Comparison of ENCODE assay signal across 27 mouse cellular contexts in genomic region chr11:114649510-114649909, GRCm38 (mm10). TPM values are rescaled to one million over a fixed set of nuclear protein-coding genes. Genes with fewer than 3 reads are reported as not detected.
A peak's percentile ranks its signal among the peaks of the same experiment; 100 is the strongest.
DNase-seq lines count a peak whose midpoint lies in the region; ATAC-seq and TF ChIP-seq lines count a peak whose summit lies in the region.
"Had no signal": no experiment of that assay in that cellular context is flagged by ENCODE, and none has a peak within 500 bp of the region (broad histone marks: within the 10 kb centered on the region; RNA-seq: fewer than 3 reads in every experiment).

No protein-coding gene starts in this region.

- H3K27ac ChIP-seq in kidney, postnatal 0 days = no peak overlapping the region
- no peak overlapping the region for H3K27ac ChIP-seq in lung, postnatal 0 days (ENCODE audit: low read length)
- H3K27ac ChIP-seq in MEL (ENCODE audit: control insufficient read depth, low read depth, low read length) = no peak overlapping the region
- H3K27ac ChIP-seq: embryonic facial prominence, embryonic 12.5 days; hindbrain, embryonic 13.5 days; limb, embryonic 15.5 days; midbrain, embryonic 15.5 days; stomach, embryonic 15.5 days had no signal

- 0 out of 2 replicates have a peak, but pooled peaks cover 4% of the 10 kb centered on the region for H3K27me3 ChIP-seq in kidney, postnatal 0 days (ENCODE audit: insufficient read depth, low read length)
- no peaks in the 10 kb centered on the region for H3K27me3 ChIP-seq in lung, postnatal 0 days (replicated peaks; ENCODE audit: insufficient read depth, low read length)
- no peaks in the 10 kb centered on the region for H3K27me3 ChIP-seq in MEL (ENCODE audit: control insufficient read depth in 1 of 2, insufficient read depth in 2 of 2, low read length in 2 of 2)
- H3K27me3 ChIP-seq: embryonic facial prominence, embryonic 12.5 days; midbrain, embryonic 15.5 days had no signal

- no peak for DNase-seq in kidney, postnatal 0 days (ENCODE audit: low spot score)
- DNase-seq in kidney, postnatal 14 days = no peak
- no peak for DNase-seq in lung, postnatal 0 days (ENCODE audit: low spot score)
- no peak for DNase-seq in lung, postnatal 10 days
- peak; percentile 19 for DNase-seq in MEL (ENCODE audit: low read depth, low spot score)
- DNase-seq in naive thymus-derived CD4-positive, alpha-beta T cell, adult 2 months (ENCODE audit: low read depth) = peak; percentile 15
- no peak for DNase-seq in frontal cortex, postnatal 14 days (ENCODE audit: low spot score in 2 of 2)
- DNase-seq: adrenal gland, postnatal 14 days; B cell, adult 2 months; cerebellum, adult 18-20 months; cerebellum, postnatal 14 days; gastrocnemius, postnatal 14 days; heart, adult 18-20 months; kidney, adult 9 months; kidney, postnatal 36 days; left cerebral cortex, postnatal 4 days; lung, adult 18-20 months; lung, postnatal 4 days; right cerebral cortex, postnatal 4 days had no signal

- no peak for TF ChIP-seq EP300 in lung, postnatal 0 days (IDR thresholded peaks at IDR 0.05)
- no peak for TF ChIP-seq EP300 in MEL (IDR thresholded peaks at IDR 0.05; ENCODE audit: low read depth in 1 of 2, low read length in 2 of 2)

- WGBS in kidney, postnatal 0 days = 69% methylated on average over 4 of the region's 4 CpGs
- WGBS in lung, postnatal 0 days = 64% methylated on average over 4 of the region's 4 CpGs

- H3K9ac ChIP-seq in kidney, postnatal 0 days (ENCODE audit: low read depth, low read length) = no peak overlapping the region
- H3K9ac ChIP-seq in lung, postnatal 0 days (replicated peaks; ENCODE audit: low read depth) = no peak overlapping the region
- H3K9ac ChIP-seq in MEL (ENCODE audit: control insufficient read depth, low read depth, low read length, poor library complexity, severe bottlenecking) = no peak overlapping the region
- H3K9ac ChIP-seq: embryonic facial prominence, embryonic 12.5 days; hindbrain, embryonic 13.5 days; limb, embryonic 15.5 days; midbrain, embryonic 15.5 days; stomach, embryonic 15.5 days had no signal

- no peak overlapping the region for H3K4me3 ChIP-seq in kidney, postnatal 0 days (replicated peaks; ENCODE audit: low read depth, low read length)
- no peak overlapping the region for H3K4me3 ChIP-seq in lung, postnatal 0 days (ENCODE audit: low read depth, low read length)
- H3K4me3 ChIP-seq in MEL (ENCODE audit: control insufficient read depth in 1 of 2, insufficient read depth in 1 of 2, low read depth in 2 of 2, low read length in 2 of 2) = no peak overlapping the region
- H3K4me3 ChIP-seq: embryonic facial prominence, embryonic 12.5 days; erythroblast, embryonic 14.5 days; hindbrain, embryonic 13.5 days; limb, embryonic 15.5 days; midbrain, embryonic 15.5 days; myocyte; stomach, embryonic 15.5 days had no signal

- H3K4me2 ChIP-seq in kidney, postnatal 0 days (ENCODE audit: low read length) = no peak overlapping the region
- H3K4me2 ChIP-seq in lung, postnatal 0 days (replicated peaks; ENCODE audit: low read depth, low read length) = no peak overlapping the region
- H3K4me2 ChIP-seq: embryonic facial prominence, embryonic 12.5 days; hindbrain, embryonic 13.5 days; limb, embryonic 15.5 days; midbrain, embryonic 15.5 days; stomach, embryonic 15.5 days had no signal

- TF ChIP-seq RAD21 in MEL (IDR thresholded peaks at IDR 0.05; ENCODE audit: low read depth, low read length) = no peak

- H3K79me2 ChIP-seq in MEL (ENCODE audit: control insufficient read depth, insufficient read depth, low read length, poor library complexity) = no peaks in the 10 kb centered on the region

- H3K9me3 ChIP-seq in kidney, postnatal 0 days (replicated peaks; ENCODE audit: low read length) = no peaks in the 10 kb centered on the region
- H3K9me3 ChIP-seq in lung, postnatal 0 days (ENCODE audit: low read length) = no peaks in the 10 kb centered on the region
- no peaks in the 10 kb centered on the region for H3K9me3 ChIP-seq in MEL (replicated peaks; ENCODE audit: insufficient read depth, low read length)
- H3K9me3 ChIP-seq: embryonic facial prominence, embryonic 12.5 days; hindbrain, embryonic 13.5 days; limb, embryonic 15.5 days; midbrain, embryonic 15.5 days; stomach, embryonic 15.5 days had no signal

- no peaks in the 10 kb centered on the region for H3K36me3 ChIP-seq in kidney, postnatal 0 days (ENCODE audit: insufficient read depth, low read length)
- H3K36me3 ChIP-seq in lung, postnatal 0 days (ENCODE audit: insufficient read depth, low read length) = no peaks in the 10 kb centered on the region
- H3K36me3 ChIP-seq in MEL (ENCODE audit: control insufficient read depth in 1 of 2, insufficient read depth in 2 of 2, low read length in 2 of 2) = no peaks in the 10 kb centered on the region
- H3K36me3 ChIP-seq: embryonic facial prominence, embryonic 12.5 days; hindbrain, embryonic 13.5 days; limb, embryonic 15.5 days; midbrain, embryonic 15.5 days; stomach, embryonic 15.5 days had no signal

- TF ChIP-seq POLR2A in MEL (IDR thresholded peaks at IDR 0.05; ENCODE audit: control insufficient read depth in 1 of 2, insufficient read depth in 1 of 2, low read depth in 1 of 2, low read length in 2 of 2, poor library complexity in 1 of 2) = no peak

- 0 out of 2 replicates have a peak, but pooled peaks have one; percentile 19 for TF ChIP-seq CTCF in kidney, postnatal 0 days (IDR thresholded peaks at IDR 0.05; ENCODE audit: low read depth)
- peak; percentile 13; the same call in 1 of the 2 replicates for TF ChIP-seq CTCF in lung, postnatal 0 days (IDR thresholded peaks at IDR 0.05)
- peak; percentile 24 to 34 (median 34); a peak in 4 of 6 replicates for TF ChIP-seq CTCF in MEL (IDR thresholded peaks at IDR 0.05 in 2 of 3, conservative IDR thresholded peaks at IDR 0.05 in 1 of 3; ENCODE audit: control insufficient read depth in 1 of 3, insufficient read depth in 1 of 3, low read depth in 2 of 3, low read length in 3 of 3, poor library complexity in 1 of 3, severe bottlenecking in 1 of 3)

- no peak for ATAC-seq in kidney, postnatal 0 days (replicated peaks; ENCODE audit: low FRiP score, low read depth)
- no peak for ATAC-seq in lung, postnatal 0 days
- ATAC-seq: forebrain, embryonic 14.5 days; midbrain, embryonic 15.5 days had no signal

- no peaks in the 10 kb centered on the region for H3K4me1 ChIP-seq in kidney, postnatal 0 days (replicated peaks; ENCODE audit: insufficient read depth, low read length)
- H3K4me1 ChIP-seq in lung, postnatal 0 days (ENCODE audit: insufficient read depth, low read depth, low read length) = no peaks in the 10 kb centered on the region
- no peaks in the 10 kb centered on the region for H3K4me1 ChIP-seq in MEL (ENCODE audit: control insufficient read depth in 1 of 2, insufficient read depth in 2 of 2, low read length in 2 of 2)
- H3K4me1 ChIP-seq: embryonic facial prominence, embryonic 12.5 days had no signal

TF ChIP-seq in MEL, 35 proteins besides CTCF, POLR2A, EP300 and RAD21:
- no peak for TF ChIP-seq ELF1 (IDR thresholded peaks at IDR 0.05; ENCODE audit: low read depth, low read length)
- no peak for TF ChIP-seq USF1 (IDR thresholded peaks at IDR 0.05; ENCODE audit: low read depth, low read length)
- TF ChIP-seq MYC (IDR thresholded peaks at IDR 0.05; ENCODE audit: low read depth, low read length) = no peak
- no peak for TF ChIP-seq KAT2A (conservative IDR thresholded peaks at IDR 0.05; ENCODE audit: low read depth, low read length)
- no peak for TF ChIP-seq MYB (IDR thresholded peaks at IDR 0.05; ENCODE audit: low read depth, low read length)
- no peak for TF ChIP-seq POLR2AphosphoS5 (IDR thresholded peaks at IDR 0.05; ENCODE audit: borderline replicate concordance, low read depth, low read length)
- TF ChIP-seq UBTF (IDR thresholded peaks at IDR 0.05; ENCODE audit: borderline replicate concordance, insufficient read depth, low read depth, low read length) = no peak
- TF ChIP-seq MAZ (IDR thresholded peaks at IDR 0.05; ENCODE audit: low read depth, low read length) = no peak
- no peak for TF ChIP-seq CHD2 (IDR thresholded peaks at IDR 0.05; ENCODE audit: low read length)
- TF ChIP-seq ZKSCAN1 (IDR thresholded peaks at IDR 0.05; ENCODE audit: low read depth, low read length) = no peak
- no peak for TF ChIP-seq TAL1 (IDR thresholded peaks at IDR 0.05; ENCODE audit: low read length)
- no peak for TF ChIP-seq GATA1 (IDR thresholded peaks at IDR 0.05; ENCODE audit: low read depth, low read length)
- no peak for TF ChIP-seq TCF12 (IDR thresholded peaks at IDR 0.05; ENCODE audit: low read depth, low read length)
TF ChIP-seq in MEL: peak in this region for 0.

RNA-seq across cellular contexts. Expression of gene Rpl38, which starts 18.8 kb away (rescaled TPM):
- 1,186 and 1,429 TPM in 2 replicates for polyA plus RNA-seq in kidney, postnatal 0 days (2015; fragmentation: Nextera tagmentation; extraction: Ambion mirVana)
- 728 and 824 TPM in 2 replicates for polyA plus RNA-seq in lung, postnatal 0 days (2015; fragmentation: Nextera tagmentation; extraction: Ambion mirVana)
- 4,892 and 5,142 TPM in 2 replicates for total RNA-seq in MEL (2012; rRNA removed)
- 1,000 to 10,000 TPM in 1 of 2 experiments, 100 to 1,000 TPM in 1; 851 to 1,236 TPM for polyA plus RNA-seq in MEL (2012; ENCODE audit: insufficient read depth in 1 of 2, insufficient read length in 2 of 2, low read depth in 1 of 2, low replicate concordance in 2 of 2, missing spikeins in 1 of 2)

RNA-seq across cellular contexts. Expression of gene Ttyh2, which starts 25.7 kb away (rescaled TPM):
- 22.6 and 25.3 TPM in 2 replicates for polyA plus RNA-seq in kidney, postnatal 0 days (2015; fragmentation: Nextera tagmentation; extraction: Ambion mirVana)
- polyA plus RNA-seq in lung, postnatal 0 days (2015; fragmentation: Nextera tagmentation; extraction: Ambion mirVana) = 20.1 and 22.3 TPM in 2 replicates
- total RNA-seq in MEL (2012; rRNA removed) = 9.7 and 10.4 TPM in 2 replicates
- polyA plus RNA-seq in MEL (2012; ENCODE audit: insufficient read depth in 1 of 2, insufficient read length in 2 of 2, low read depth in 1 of 2, low replicate concordance in 2 of 2, missing spikeins in 1 of 2) = 1 to 10 TPM in 1 of 2 experiments, not detected in 1; 7.2 TPM

Comparison
In these comparisons a context has a peak if more than half of its experiments do, and no peak if none do; other contexts are left out.
1. DNase-seq: peak in MEL (single experiment) and naive thymus-derived CD4-positive, alpha-beta T cell, adult 2 months (single experiment); none in kidney, postnatal 0 days (single experiment), kidney, postnatal 14 days (single experiment), lung, postnatal 0 days (single experiment), lung, postnatal 10 days (single experiment) and frontal cortex, postnatal 14 days (0 of 2).
2. Peak in every context shown above with its lines, with median percentiles within 50 percentile points of each other: CTCF ChIP-seq.